Mouse (Mus musculus) embryonic stem cell, embryonic (primary cell): ENCODE data around the gene Tnik.

Experiments
- CTCF ChIA-PET, 4 experiments: fragments of 300-600 bp in 2 of 4; fragments of 350-600 bp in 2 of 4; sonication (Branson Sonifier 250); formaldehyde crosslinking; loops; one replicate each; lab custom pipeline; 2022; ENCODE audit warnings: inconsistent platforms in 2 of 4; lab: Charles Lee
- POLR2A ChIA-PET, 4 experiments: fragments of 300-600 bp in 2 of 4; fragments of 350-600 bp in 2 of 4; sonication (Branson Sonifier 250); formaldehyde crosslinking; loops; one replicate each; lab custom pipeline; 2022; ENCODE audit warnings: antibody characterized with exemption in 4 of 4, inconsistent platforms in 1 of 4; lab: Charles Lee

Gene Tnik

GRCm38 (mm10) chr3:28371583-28371982 is 108.6 kb downstream of the Tnik start:
- CTCF ChIA-PET, result interaction anchor here in 1 of 4 experiments (0.6 kb wide), 1 partner anchor 205 kb away, joined by 3 read pairs; no protein-coding TSS in a partner anchor
- POLR2A ChIA-PET, result no interaction called here

GRCm38 (mm10) chr3:28372459-28372858 is 109.4 kb downstream of the Tnik start:
- CTCF ChIA-PET, result no interaction called here
- POLR2A ChIA-PET, result no interaction called here

GRCm38 (mm10) chr3:28374738-28375510 is 111.9 kb downstream of the Tnik start:
- ChIA-PET CTCF (no interaction called here), POLR2A (no interaction called here)

- ChIA-PET POLR2A (no interaction called here), CTCF (no interaction called here)
Observed at GRCm38 (mm10) chr3:28380224-28380623, 117.2 kb downstream of the Tnik start.

- POLR2A ChIA-PET, result no interaction called here
- CTCF ChIA-PET, result interaction anchor here in 1 of 4 experiments (1.3 kb wide), 1 partner anchor 218 kb away, joined by 7 read pairs; no protein-coding TSS in a partner anchor
Observed at GRCm38 (mm10) chr3:28383526-28384126, 120.6 kb downstream of the Tnik start.

- ChIA-PET POLR2A (no interaction called here), CTCF (no interaction called here)
Observed at GRCm38 (mm10) chr3:28385199-28385975, 122.4 kb downstream of the Tnik start.

GRCm38 (mm10) chr3:28388540-28388939 is 125.5 kb downstream of the Tnik start:
- POLR2A ChIA-PET, result no interaction called here

GRCm38 (mm10) chr3:28390183-28390582 is 127.2 kb downstream of the Tnik start:
- POLR2A ChIA-PET, result no interaction called here
- CTCF ChIA-PET, result no interaction called here

More at GRCm38 (mm10) chr3:28388540-28388939, 125.5 kb downstream of the Tnik start:
- CTCF ChIA-PET, result interaction anchor here in 2 of 4 experiments (0.6 to 0.7 kb wide), 3 partner anchors 22 to 381 kb away, joined by 3 read pairs; no protein-coding TSS in a partner anchor

- POLR2A ChIA-PET, result no interaction called here
- CTCF ChIA-PET, result no interaction called here
Observed at GRCm38 (mm10) chr3:28392542-28392941, 129.5 kb downstream of the Tnik start.

GRCm38 (mm10) chr3:28398781-28399180 is 135.8 kb downstream of the Tnik start:
- POLR2A ChIA-PET, result no interaction called here
- CTCF ChIA-PET, result no interaction called here

- ChIA-PET CTCF (no interaction called here), POLR2A (interaction anchor here in 1 of 4 experiments (0.6 to 0.8 kb wide), 2 partner anchors 57 to 97 kb away, joined by 3 to 4 read pairs; no protein-coding TSS in a partner anchor)
Observed at GRCm38 (mm10) chr3:28399593-28400216, 136.7 kb downstream of the Tnik start.

- ChIA-PET CTCF (interaction anchor here in 2 of 4 experiments (0.7 to 1.2 kb wide), 2 partner anchors 162 to 462 kb away, joined by 3 to 4 read pairs; partner anchors contain the start of gene Pld1 (in 1 of the 2)), POLR2A (interaction anchor here (0.7 to 1.5 kb wide), 4 partner anchors 21 to 164 kb away, joined by 3 to 4 read pairs (median 3); no protein-coding TSS in a partner anchor)
Observed at GRCm38 (mm10) chr3:28401335-28401734, 138.3 kb downstream of the Tnik start.

- CTCF ChIA-PET, result no interaction called here
- POLR2A ChIA-PET, result interaction anchor here in 1 of 4 experiments (1.5 kb wide), 1 partner anchor 20 kb away, joined by 4 read pairs; no protein-coding TSS in a partner anchor
Observed at GRCm38 (mm10) chr3:28402221-28402620, 139.2 kb downstream of the Tnik start.

GRCm38 (mm10) chr3:28405391-28405790 is 142.4 kb downstream of the Tnik start:
- CTCF ChIA-PET, result interaction anchor here in 1 of 4 experiments (0.6 kb wide), 1 partner anchor 240 kb away, joined by 6 read pairs; no protein-coding TSS in a partner anchor
- POLR2A ChIA-PET, result interaction anchor here in 1 of 4 experiments (1.2 to 1.5 kb wide), 2 partner anchors 11 to 144 kb away, joined by 3 to 5 read pairs; no protein-coding TSS in a partner anchor

GRCm38 (mm10) chr3:28408859-28409459 is 145.9 kb downstream of the Tnik start:
- POLR2A ChIA-PET, result interaction anchor here in 2 of 4 experiments (0.6 kb wide), 2 partner anchors 8 to 66 kb away, joined by 3 read pairs; no protein-coding TSS in a partner anchor
- CTCF ChIA-PET, result interaction anchor here in 1 of 4 experiments (0.6 to 0.9 kb wide), 2 partner anchors 12 to 425 kb away, joined by 3 to 5 read pairs; no protein-coding TSS in a partner anchor

GRCm38 (mm10) chr3:28410269-28410668 is 147.3 kb downstream of the Tnik start:
- POLR2A ChIA-PET, result interaction anchor here in 2 of 4 experiments (0.5 to 0.7 kb wide), 2 partner anchors 46 to 47 kb away, joined by 3 to 4 read pairs; no protein-coding TSS in a partner anchor
- CTCF ChIA-PET, result interaction anchor here in 1 of 4 experiments (0.6 kb wide), 1 partner anchor 22 kb away, joined by 3 read pairs; no protein-coding TSS in a partner anchor

GRCm38 (mm10) chr3:28415986-28416385 is 153.0 kb downstream of the Tnik start:
- ChIA-PET CTCF (interaction anchor here in 2 of 4 experiments (0.6 kb wide), 2 partner anchors 250 to 1335 kb away, joined by 3 to 5 read pairs; no protein-coding TSS in a partner anchor), POLR2A (interaction anchor here in 2 of 4 experiments (0.6 to 1.5 kb wide), 2 partner anchors 11 to 154 kb away, joined by 3 to 4 read pairs; no protein-coding TSS in a partner anchor)
